Mouse (Mus musculus) adrenal gland, adult 2 months (tissue): ENCODE measurements at regions not wholly inside any gene's neighbourhood (a gene's known extent, or its start where the extent isn't known, plus 50 kb on each side); places are given as distances from the start of the nearest gene placed in this dataset.

Experiments
- DNase-seq: peaks from one replicate; pipeline ENCODE4 v3.0.0; 2021
- microRNA-seq, 2 experiments: library from miRNA; unstranded; fragments of <30 nt; microRNA quantifications; one replicate each; pipeline ENCODE4 v1.2.0; 2021

GRCm38 (mm10) chr10:12207301-12207700, 661.9 kb downstream of the Utrn start:
- DNase-seq: peak; percentile 9

DNA sequence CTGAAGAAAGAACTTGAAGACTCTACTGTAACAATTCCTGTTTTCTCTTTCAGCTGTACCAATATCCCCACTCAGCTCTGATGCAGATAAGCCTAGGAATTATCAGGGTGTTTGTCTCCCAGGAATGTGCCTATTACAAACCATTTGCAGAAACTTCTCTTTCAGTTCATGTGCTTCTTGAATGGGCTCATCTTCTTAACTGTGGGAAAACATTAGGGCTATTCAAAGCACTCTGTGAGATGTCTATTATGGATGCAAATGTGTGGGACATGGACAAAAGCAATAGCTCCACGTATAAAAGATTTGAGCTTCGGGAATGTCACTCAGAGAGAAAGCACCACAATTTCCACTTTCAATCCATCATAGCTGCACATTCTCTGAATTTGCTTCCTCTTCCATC, 659.0 kb downstream of the Utrn start:
- DNase-seq: no peak

DNA sequence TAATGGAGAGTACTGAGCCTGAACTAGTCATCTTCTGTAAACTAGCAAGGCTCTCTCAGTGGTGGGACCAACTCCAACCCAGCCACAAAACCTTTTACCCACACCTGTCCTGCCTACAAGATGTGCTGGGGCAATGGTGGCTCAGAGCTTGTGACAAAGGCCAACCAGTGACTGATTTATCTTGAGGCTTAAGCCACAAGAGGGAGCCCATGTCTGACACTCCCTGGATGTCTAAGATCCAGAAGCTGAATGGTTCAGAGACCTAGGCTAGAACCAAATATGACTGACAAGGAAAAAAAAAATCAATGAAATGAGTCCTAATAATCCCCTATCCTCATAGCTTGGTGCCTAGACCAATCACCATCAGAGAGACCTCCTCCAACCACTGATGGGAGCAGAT, 650.3 kb downstream of the Utrn start:
- peak; percentile 13 for DNase-seq

GRCm38 (mm10) chr10:12234141-12234540, 635.0 kb downstream of the Utrn start:
- DNase-seq: peak; percentile 44

DNA sequence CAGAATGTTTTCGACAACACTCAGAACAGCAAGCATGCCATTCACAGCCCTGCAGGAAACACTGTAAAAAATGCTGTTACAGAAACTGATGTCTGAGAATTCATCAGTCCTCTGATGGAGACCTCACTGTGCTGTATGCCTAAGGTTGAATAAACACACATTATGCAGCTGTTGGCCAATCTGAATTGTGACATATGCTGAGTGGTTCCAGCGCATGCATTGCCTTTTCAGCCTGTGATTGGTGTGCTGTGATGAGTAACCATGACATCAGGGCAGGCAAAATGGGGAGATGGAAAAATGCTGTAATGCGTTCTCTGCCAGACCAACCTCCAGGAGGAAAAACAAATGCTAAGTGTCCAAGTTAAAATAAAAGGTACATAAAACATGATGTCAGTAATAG, 620.3 kb downstream of the Utrn start:
- peak; percentile 13 for DNase-seq

- DNase-seq: no peak
These were observed 615.9 kb downstream of the Utrn start for GRCm38 (mm10) chr10:12253274-12253673.

- DNase-seq: no peak
These were observed 583.5 kb downstream of the Utrn start for GRCm38 (mm10) chr10:12285679-12286078.

GRCm38 (mm10) chr10:12298887-12299286, 570.3 kb downstream of the Utrn start:
- no peak for DNase-seq

- DNase-seq: no peak
These were observed 566.8 kb downstream of the Utrn start for GRCm38 (mm10) chr10:12302396-12302795.

DNA sequence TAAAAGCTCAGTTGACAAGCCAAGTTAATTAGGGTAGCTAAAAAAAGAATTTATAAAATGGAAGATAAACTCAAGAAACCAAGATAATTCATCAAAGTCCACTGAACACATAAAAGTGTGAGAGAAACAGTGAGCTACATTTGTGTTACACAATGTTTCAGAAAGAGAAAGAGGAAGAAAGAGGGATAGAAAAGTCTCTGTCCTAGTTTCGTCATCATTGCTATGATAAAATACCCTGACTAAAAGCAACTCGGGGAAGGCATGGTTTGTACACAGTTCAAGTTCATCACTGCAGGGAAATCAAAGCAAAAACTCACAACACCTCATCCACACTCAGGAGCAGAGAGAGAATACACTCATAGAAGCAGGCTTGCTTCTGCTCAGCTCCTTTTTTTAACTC, 548.9 kb downstream of the Utrn start:
- no peak for DNase-seq

Small RNA genes in the stretch of these regions (microRNA-seq; reads per million reads assigned to microRNA genes)
- 0 reads per million in 2 experiments for gene Gm22194
